Mouse (Mus musculus): ENCODE data around the gene Taf6. TPM values are rescaled to one million over a fixed set of nuclear protein-coding genes. Genes with fewer than 3 reads are reported as not detected.

Gene Taf6
- polyA plus RNA-seq, 1 experiment, result 47.1 TPM

DNA sequence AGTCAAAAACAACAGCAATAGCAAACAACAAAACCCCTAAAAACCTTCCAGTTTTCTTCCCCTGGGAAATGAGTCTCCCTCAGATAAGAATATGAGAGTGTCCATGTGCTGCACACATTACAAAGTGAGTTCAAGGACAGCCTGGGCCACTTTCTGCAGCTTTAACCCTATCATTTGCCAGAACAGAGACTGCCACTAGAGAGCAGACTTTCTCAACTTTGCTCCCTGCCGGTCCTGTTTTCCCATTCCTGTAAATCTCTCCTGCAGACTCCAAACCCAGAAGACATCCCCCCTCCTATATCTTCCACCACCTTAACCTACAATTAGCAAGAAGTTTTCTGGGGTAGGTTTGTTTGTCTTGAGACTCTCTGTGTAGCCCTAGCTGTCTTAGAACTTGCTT is 12.3 kb upstream of the Taf6 start:
- H3K4me2 ChIP-seq (ENCODE audit: low read depth), result no peak overlapping the region
- TF ChIP-seq MAX (IDR thresholded peaks at IDR 0.05; ENCODE audit: low read depth) (no peak), POLR2A (IDR thresholded peaks at IDR 0.05; ENCODE audit: insufficient read length, low read depth) (no peak), POLR2AphosphoS2 (IDR thresholded peaks at IDR 0.05; ENCODE audit: insufficient read length, low read depth) (no peak), TCF12 (IDR thresholded peaks at IDR 0.05; ENCODE audit: insufficient read depth, poor library complexity, severe bottlenecking) (no peak), REST (IDR thresholded peaks at IDR 0.05; ENCODE audit: insufficient read depth, insufficient read length) (no peak), TCF3 (IDR thresholded peaks at IDR 0.05; ENCODE audit: insufficient read length, low read depth) (no peak), USF1 (IDR thresholded peaks at IDR 0.05; ENCODE audit: low read depth) (no peak), E2F4 (IDR thresholded peaks at IDR 0.05; ENCODE audit: insufficient read depth) (no peak), SRF (IDR thresholded peaks at IDR 0.05; ENCODE audit: control insufficient read depth, insufficient read length, low read depth) (no peak), MYOG (IDR thresholded peaks at IDR 0.05; ENCODE audit: control insufficient read depth in 1 of 3, insufficient read depth in 1 of 3, insufficient read length in 2 of 3, low read depth in 2 of 3) (no peak)
- H3K27me3 ChIP-seq (ENCODE audit: control insufficient read depth, insufficient read depth, insufficient read length), result no peaks in the 10 kb centered on the region
- H3K79me2 ChIP-seq (ENCODE audit: control insufficient read depth, insufficient read depth), result no peaks in the 10 kb centered on the region
- H3ac ChIP-seq (ENCODE audit: control insufficient read depth, insufficient read length), result no peak overlapping the region
- no peaks in the 10 kb centered on the region for H3K36me3 ChIP-seq (ENCODE audit: control insufficient read depth, insufficient read depth)
- H3K4me3 ChIP-seq, result no peak overlapping the region

DNA sequence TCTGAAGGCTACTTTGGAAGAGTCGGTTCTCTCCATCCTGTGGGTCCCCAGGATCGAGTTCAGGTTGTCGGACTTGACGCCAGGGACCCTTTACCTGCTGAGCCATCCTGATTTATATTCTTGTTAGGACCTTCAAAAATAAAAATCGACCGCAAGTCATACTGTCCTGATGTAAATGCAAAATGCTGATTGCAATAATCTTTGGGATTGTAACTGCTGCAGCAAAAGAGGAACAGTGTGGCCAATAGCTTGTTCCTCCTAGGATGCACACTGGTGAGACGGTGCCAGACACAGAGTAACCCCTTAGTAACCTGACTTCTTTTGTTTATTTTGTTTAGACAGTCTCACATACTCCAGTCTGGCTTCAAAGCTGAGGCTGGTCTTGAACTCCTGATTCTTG is 8.2 kb upstream of the Taf6 start:
- no peak for TF ChIP-seq MYOG (IDR thresholded peaks at IDR 0.05; ENCODE audit: control insufficient read depth in 1 of 3, insufficient read depth in 1 of 3, insufficient read length in 2 of 3, low read depth in 2 of 3)
- TF ChIP-seq MYOD1 (IDR thresholded peaks at IDR 0.05; ENCODE audit: control insufficient read depth in 1 of 3, insufficient read length in 2 of 3, low read depth in 2 of 3), result no peak
- TF ChIP-seq REST (IDR thresholded peaks at IDR 0.05; ENCODE audit: insufficient read depth, insufficient read length), result no peak
- TF ChIP-seq USF1 (IDR thresholded peaks at IDR 0.05; ENCODE audit: low read depth), result no peak
- TF ChIP-seq MAX (IDR thresholded peaks at IDR 0.05; ENCODE audit: low read depth), result no peak
- peak overlapping the region; percentile 50 for H3K4me3 ChIP-seq
- H3K27me3 ChIP-seq (ENCODE audit: control insufficient read depth, insufficient read depth, insufficient read length), result no peaks in the 10 kb centered on the region
- H3K4me2 ChIP-seq (ENCODE audit: low read depth), result no peak overlapping the region
- H3K79me2 ChIP-seq (ENCODE audit: control insufficient read depth, insufficient read depth), result no peaks in the 10 kb centered on the region
- H3ac ChIP-seq (ENCODE audit: control insufficient read depth, insufficient read length), result peak overlapping the region; percentile 81
- no peaks in the 10 kb centered on the region for H3K36me3 ChIP-seq (ENCODE audit: control insufficient read depth, insufficient read depth)

DNA sequence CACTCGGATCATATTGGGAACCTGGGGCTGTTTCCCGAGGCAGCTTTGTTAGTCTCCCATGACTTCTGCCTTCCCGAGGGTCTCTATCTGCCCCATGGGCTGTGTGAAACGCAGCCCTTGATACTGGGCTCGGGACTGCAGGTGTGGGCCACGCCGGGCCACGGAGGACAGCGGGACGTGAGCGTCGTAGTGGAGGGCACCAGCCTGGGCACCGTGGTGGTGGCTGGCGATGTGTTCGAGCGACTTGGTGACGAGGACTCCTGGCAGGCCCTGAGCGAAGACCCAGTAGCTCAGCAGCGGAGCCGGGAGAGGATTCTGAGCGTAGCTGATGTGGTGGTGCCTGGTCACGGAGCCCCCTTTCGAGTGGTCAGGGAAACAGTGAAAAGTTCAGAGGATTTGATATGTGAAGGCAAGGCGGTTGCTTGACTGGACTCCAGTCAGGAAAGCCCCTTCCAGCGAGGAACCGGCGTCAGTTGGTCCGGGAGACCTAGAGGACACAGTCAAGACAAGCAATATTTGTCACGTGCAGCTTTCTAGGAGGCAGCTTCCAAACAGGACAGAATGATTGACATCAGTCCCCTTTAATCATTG is 7.6 kb upstream of the Taf6 start:
- peak overlapping the region; percentile 81 for H3ac ChIP-seq (ENCODE audit: control insufficient read depth, insufficient read length)
- no peaks in the 10 kb centered on the region for H3K27me3 ChIP-seq (ENCODE audit: control insufficient read depth, insufficient read depth, insufficient read length)
- H3K79me2 ChIP-seq (ENCODE audit: control insufficient read depth, insufficient read depth), result no peaks in the 10 kb centered on the region
- H3K4me2 ChIP-seq (ENCODE audit: low read depth), result peak overlapping the region; percentile 75
- no peaks in the 10 kb centered on the region for H3K36me3 ChIP-seq (ENCODE audit: control insufficient read depth, insufficient read depth)
- peak overlapping the region; percentile 50 for H3K4me3 ChIP-seq
- TF ChIP-seq MYOG (IDR thresholded peaks at IDR 0.05; ENCODE audit: control insufficient read depth in 1 of 3, insufficient read depth in 1 of 3, insufficient read length in 2 of 3, low read depth in 2 of 3) (peak in 1 of 3 experiments; percentile 12), POLR2A (IDR thresholded peaks at IDR 0.05; ENCODE audit: insufficient read length, low read depth) (no peak)

DNA sequence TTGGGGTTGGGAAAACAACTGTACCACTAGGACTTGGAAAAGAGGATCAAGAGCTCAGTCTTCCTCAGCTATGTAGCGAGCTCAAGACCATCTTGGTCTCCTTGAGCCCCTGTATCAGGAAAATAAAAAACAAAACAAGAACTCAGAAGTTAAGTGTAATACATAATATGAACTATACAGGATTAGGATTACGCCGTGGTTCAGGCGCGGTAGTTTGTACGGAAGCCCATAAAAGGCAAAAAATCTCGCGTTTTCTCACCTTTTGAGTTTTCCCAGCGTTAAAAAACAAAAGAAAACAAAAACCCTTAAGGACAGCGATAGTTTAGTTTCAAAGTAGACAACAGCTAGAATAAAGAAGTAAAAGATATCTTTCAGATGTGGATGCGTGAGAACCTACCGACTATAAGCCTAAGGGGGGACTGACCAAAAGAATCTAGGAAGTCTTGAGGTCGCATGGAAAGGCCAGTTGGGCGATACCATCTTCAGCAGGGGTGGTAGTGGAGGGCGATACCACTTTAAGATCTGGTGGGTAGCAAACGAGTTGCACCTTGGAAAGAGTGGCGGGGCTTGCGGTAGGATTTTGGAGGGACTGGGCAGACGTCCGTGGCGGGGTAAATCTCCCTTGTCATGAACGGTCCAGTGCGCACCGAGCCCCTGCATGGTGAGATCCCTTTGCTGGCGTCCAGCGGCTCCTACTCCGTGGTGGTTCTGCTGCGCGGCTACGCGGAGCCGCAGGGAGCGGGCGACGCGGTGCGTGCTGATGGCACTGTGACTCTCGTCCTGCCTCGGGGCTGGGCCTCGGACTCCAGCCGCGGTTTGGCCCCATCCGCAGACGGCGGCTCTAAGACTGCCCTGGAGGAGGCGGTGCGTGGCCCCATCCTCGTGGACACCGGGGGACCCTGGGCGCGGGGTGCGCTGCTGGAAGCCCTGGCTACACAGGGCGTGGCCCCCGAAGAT is 6.8 kb upstream of the Taf6 start, which contains the start of gene Mblac1:
Gene Mblac1, plus strand, starts transcription at position 544 of the 957 bp plus-strand sequence.
- Histone ChIP-seq H3K27me3 (ENCODE audit: control insufficient read depth, insufficient read depth, insufficient read length) (no peaks in the 10 kb centered on the region), H3K4me3 (peak within 1 kb of the TSS; percentile 50), H3K79me2 (ENCODE audit: control insufficient read depth, insufficient read depth) (no peaks in the 10 kb centered on the region), H3K4me2 (ENCODE audit: low read depth) (peak within 1 kb of the TSS; percentile 75), H3ac (ENCODE audit: control insufficient read depth, insufficient read length) (peak within 1 kb of the TSS; percentile 81), H3K36me3 (ENCODE audit: control insufficient read depth, insufficient read depth) (no peaks in the 10 kb centered on the region)
- peak; percentile 60 for TF ChIP-seq POLR2AphosphoS2 (IDR thresholded peaks at IDR 0.05; ENCODE audit: insufficient read length, low read depth)
- peak; percentile 71 for TF ChIP-seq POLR2A (IDR thresholded peaks at IDR 0.05; ENCODE audit: insufficient read length, low read depth)
- no peak for TF ChIP-seq TCF3 (IDR thresholded peaks at IDR 0.05; ENCODE audit: insufficient read length, low read depth)
- no peak for TF ChIP-seq USF1 (IDR thresholded peaks at IDR 0.05; ENCODE audit: low read depth)

DNA sequence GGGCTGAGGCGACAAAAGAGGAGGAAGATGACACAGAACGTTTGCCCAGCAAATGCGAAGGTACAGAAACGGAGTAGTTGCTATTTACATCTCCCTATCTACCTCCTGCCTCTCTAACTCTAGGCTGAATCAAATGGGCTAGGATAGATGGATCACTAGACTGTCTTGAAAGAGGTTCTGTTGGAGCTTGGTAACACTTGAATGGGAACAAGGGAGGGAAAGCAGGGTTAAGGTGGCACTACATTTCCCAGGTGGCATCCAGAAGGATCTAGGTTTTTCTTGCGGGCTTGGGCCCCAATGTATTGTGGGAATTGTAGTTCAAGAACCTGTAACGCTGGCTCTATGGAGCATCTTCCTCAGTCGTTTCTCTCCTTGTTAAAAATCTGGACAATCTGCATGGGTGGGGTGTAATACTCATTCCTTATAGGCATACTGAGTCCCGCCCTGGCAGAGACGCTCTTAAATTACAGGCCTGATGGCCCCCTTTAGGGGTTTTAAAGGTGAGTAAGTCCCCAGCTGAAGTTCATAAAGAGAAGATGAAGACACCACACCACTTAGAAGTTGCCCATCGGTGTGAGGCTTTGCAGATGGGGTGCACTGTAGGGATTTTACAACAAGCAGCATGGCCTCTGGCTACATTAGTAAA is 533 bp upstream of the Taf6 start:
- H3ac ChIP-seq (ENCODE audit: control insufficient read depth, insufficient read length), result no peak overlapping the region
- H3K4me3 ChIP-seq, result peak overlapping the region; percentile 96
- no peaks in the 10 kb centered on the region for H3K27me3 ChIP-seq (ENCODE audit: control insufficient read depth, insufficient read depth, insufficient read length)
- H3K4me2 ChIP-seq (ENCODE audit: low read depth), result peak overlapping the region; percentile 96
- no peaks in the 10 kb centered on the region for H3K36me3 ChIP-seq (ENCODE audit: control insufficient read depth, insufficient read depth)
- peaks cover 10% of the 10 kb centered on the region for H3K79me2 ChIP-seq (ENCODE audit: control insufficient read depth, insufficient read depth)
- no peak for TF ChIP-seq TCF12 (IDR thresholded peaks at IDR 0.05; ENCODE audit: insufficient read depth, poor library complexity, severe bottlenecking)
- TF ChIP-seq CEBPB (IDR thresholded peaks at IDR 0.05; ENCODE audit: insufficient read depth, poor library complexity, severe bottlenecking), result no peak
- TF ChIP-seq REST (IDR thresholded peaks at IDR 0.05; ENCODE audit: insufficient read depth, insufficient read length), result no peak
